Mouse (Mus musculus) midbrain, postnatal 0 days (tissue): ENCODE data around the gene Bhlha15. TPM values are rescaled to one million over a fixed set of nuclear protein-coding genes. Genes with fewer than 3 reads are reported as not detected.

Experiments
- ATAC-seq: fragments of 200-750 bp; cut with Nextera tagmentation; 2 replicates; pipeline ENCODE4 v1.8.0; 2017; ENCODE audit warnings: moderate number of reproducible peaks, mild to moderate bottlenecking, moderate TSS enrichment, moderate library complexity; ENCODE audit not compliant: low FRiP score
- DNase-seq: peaks from one replicate; pipeline ENCODE4 v3.0.0-alpha.2; 2015; ENCODE audit warnings: low spot score
- H3K27ac ChIP-seq: fragments of 300-500 bp; sonication (generic); 2 replicates; pipeline ENCODE4 v1.5.1; 2014; ENCODE audit warnings: low read depth, mild to moderate bottlenecking, low read length, mixed read lengths
- H3K27me3 ChIP-seq: fragments of 300-500 bp; sonication (generic); 2 replicates; pipeline ENCODE4 v1.6.1; 2014; ENCODE audit warnings: low read length, control low read depth, mixed read lengths; ENCODE audit not compliant: insufficient read depth
- H3K36me3 ChIP-seq: fragments of 300-500 bp; sonication (generic); 2 replicates; pipeline ENCODE4 v1.6.1; 2014; ENCODE audit warnings: low read length, control low read depth, mixed read lengths; ENCODE audit not compliant: insufficient read depth
- H3K4me1 ChIP-seq: fragments of 300-500 bp; sonication (generic); 2 replicates; pipeline ENCODE4 v1.6.1; 2014; ENCODE audit warnings: mild to moderate bottlenecking, control low read depth, antibody characterized with exemption, low read length, mixed read lengths; ENCODE audit not compliant: insufficient read depth
- H3K4me2 ChIP-seq: fragments of 300-500 bp; sonication (generic); 2 replicates; pipeline ENCODE4 v1.6.1; 2014; ENCODE audit warnings: low read depth, mild to moderate bottlenecking, low read length, mixed read lengths; ENCODE audit not compliant: poor library complexity, severe bottlenecking
- H3K4me3 ChIP-seq: fragments of 300-500 bp; sonication (generic); 2 replicates; pipeline ENCODE4 v1.5.1; 2014; ENCODE audit warnings: low read depth, mild to moderate bottlenecking, low read length, moderate library complexity
- H3K9ac ChIP-seq: fragments of 300-500 bp; sonication (generic); replicated peaks from 2 replicates; pipeline ENCODE4 v1.6.1; 2014; ENCODE audit warnings: mild to moderate bottlenecking, low read length, moderate library complexity, mixed read lengths; ENCODE audit not compliant: poor library complexity, severe bottlenecking
- H3K9me3 ChIP-seq: fragments of 300-500 bp; sonication (generic); 2 replicates; pipeline ENCODE4 v1.6.1; 2016; ENCODE audit warnings: low read length, control low read depth
- CTCF ChIP-seq: IDR thresholded peaks from 2 replicates; pipeline ENCODE4 v1.5.1; 2016; ENCODE audit warnings: antibody characterized with exemption, mild to moderate bottlenecking
- WGBS: fragments of 180-500 bp; shearing (Covaris S2); extraction: QIAGEN DNeasy Blood & Tissue Kit; methylation state at CpG from one replicate; pipeline ENCODE4 v1.1.7; 2014; 5-methylcytosine and 5-hydroxymethylcytosine counted together
- polyA plus RNA-seq: library from polyadenylated mRNA; unstranded; fragments of >200 nt; fragmentation: Nextera tagmentation; extraction: Ambion mirVana; gene quantifications from 2 replicates; pipeline ENCODE4 v1.2.1, GENCODE M21; 2015
- total RNA-seq: library from RNA; depleted of rRNA; stranded (reverse); fragments of >200 nt; gene quantifications from 2 replicates; pipeline ENCODE4 v1.2.3, GENCODE M21; 2014

Gene Bhlha15
- total and polyA plus RNA-seq, 2 experiments from 2014 or later: 0.09 TPM; not detected in 1

DNA sequence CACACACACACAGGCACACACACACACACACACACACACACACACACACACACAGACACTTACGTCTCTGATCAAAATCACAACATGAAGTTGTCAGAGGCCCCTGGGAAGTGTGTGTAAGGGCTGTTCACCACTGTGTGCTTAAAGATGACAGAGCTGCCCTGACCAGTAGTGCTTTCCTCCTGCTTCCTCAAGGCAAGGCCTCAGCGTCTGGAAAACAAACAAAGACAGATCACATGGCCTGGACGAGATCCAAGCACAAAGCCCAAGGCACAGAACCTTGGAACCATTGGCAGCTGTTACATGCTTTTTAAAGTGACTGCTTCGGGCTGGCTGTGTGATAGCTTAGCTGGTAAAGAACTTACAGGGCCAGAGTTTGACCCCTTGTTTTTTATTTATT is 31.5 kb upstream of the Bhlha15 start:
- Histone ChIP-seq H3K36me3 (peaks cover 29% of the 10 kb centered on the region), H3K9ac (no peak overlapping the region), H3K4me3 (no peak overlapping the region), H3K4me2 (no peak overlapping the region), H3K27me3 (no peaks in the 10 kb centered on the region), H3K9me3 (no peaks in the 10 kb centered on the region), H3K4me1 (no peaks in the 10 kb centered on the region), H3K27ac (no peak overlapping the region)
- no peak for ATAC-seq
- WGBS: 38% methylated on average over 4 of the region's 4 CpGs
- peak; percentile 73 for DNase-seq
- TF ChIP-seq CTCF: no peak

DNA sequence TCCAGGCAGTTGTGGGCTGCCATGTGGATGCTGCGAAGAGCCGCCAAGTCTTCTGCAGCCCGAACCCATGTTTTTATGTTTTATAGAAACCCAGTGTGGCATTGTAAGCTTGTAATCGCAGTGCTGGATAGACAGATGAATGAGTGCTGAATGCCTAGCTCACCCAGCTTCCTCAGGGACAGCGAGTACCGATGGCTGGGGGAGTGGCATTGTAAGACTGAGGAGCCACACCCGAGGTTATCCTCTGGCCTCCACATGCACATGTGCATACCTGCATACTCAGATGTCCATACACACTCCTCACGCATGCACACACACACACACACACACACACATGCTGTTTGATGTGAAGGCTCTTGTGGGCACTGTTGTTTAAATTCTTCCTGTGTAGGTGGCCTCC is 30.9 kb upstream of the Bhlha15 start:
- Histone ChIP-seq H3K27me3 (no peaks in the 10 kb centered on the region), H3K4me2 (no peak overlapping the region), H3K4me3 (no peak overlapping the region), H3K36me3 (peaks cover 34% of the 10 kb centered on the region), H3K4me1 (no peaks in the 10 kb centered on the region), H3K9me3 (no peaks in the 10 kb centered on the region), H3K9ac (no peak overlapping the region), H3K27ac (no peak overlapping the region; the same call in 1 of the 2 replicates)
- ATAC-seq (no peak), DNase-seq (no peak)
- TF ChIP-seq CTCF: no peak
- WGBS: 86% methylated on average over 8 of the region's 8 CpGs

DNA sequence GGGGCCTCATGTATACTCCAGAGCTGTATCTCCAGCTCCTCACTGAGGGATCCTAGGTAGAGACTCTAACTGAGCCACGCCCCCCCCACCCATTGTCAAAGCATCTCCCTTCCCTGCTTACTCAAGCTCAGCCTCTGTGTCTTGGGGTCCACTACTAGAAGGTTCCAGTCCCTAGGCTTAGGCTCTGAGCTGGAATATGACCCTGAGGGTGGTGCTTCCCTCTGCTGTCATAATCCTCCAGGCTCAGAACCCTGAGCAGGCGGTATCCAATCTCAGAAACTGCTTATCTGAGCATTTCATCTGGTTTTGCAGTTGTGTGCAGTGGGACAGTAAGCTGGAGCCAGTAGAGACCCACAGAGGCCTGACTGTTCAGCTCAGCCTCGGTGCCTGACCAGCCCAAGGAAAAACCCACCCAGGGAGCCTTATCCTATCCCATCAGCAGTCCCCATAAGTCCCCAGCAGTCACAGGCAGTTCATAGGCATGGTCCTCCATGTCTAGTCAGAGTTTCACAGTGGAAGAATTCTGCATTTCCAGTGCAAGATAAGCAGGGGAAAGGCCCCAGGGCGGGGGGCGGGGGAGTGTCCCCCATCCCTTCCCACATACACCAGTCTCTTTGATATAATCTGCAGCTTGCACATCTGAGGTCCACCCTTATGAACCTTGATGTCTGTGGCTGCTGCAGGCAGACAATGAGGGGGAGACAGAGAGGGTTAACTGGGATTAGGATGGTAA is 27.8 kb upstream of the Bhlha15 start:
- 76% methylated on average over 5 of the region's 5 CpGs for WGBS
- H3K4me2 ChIP-seq: no peak overlapping the region
- no peak for TF ChIP-seq CTCF
- H3K36me3 ChIP-seq: peaks cover 44% of the 10 kb centered on the region
- no peaks in the 10 kb centered on the region for H3K9me3 ChIP-seq
- ATAC-seq (no peak), DNase-seq (no peak)
- no peaks in the 10 kb centered on the region for H3K27me3 ChIP-seq
- no peaks in the 10 kb centered on the region for H3K4me1 ChIP-seq
- H3K27ac ChIP-seq: no peak overlapping the region
- H3K9ac ChIP-seq: no peak overlapping the region
- no peak overlapping the region for H3K4me3 ChIP-seq

DNA sequence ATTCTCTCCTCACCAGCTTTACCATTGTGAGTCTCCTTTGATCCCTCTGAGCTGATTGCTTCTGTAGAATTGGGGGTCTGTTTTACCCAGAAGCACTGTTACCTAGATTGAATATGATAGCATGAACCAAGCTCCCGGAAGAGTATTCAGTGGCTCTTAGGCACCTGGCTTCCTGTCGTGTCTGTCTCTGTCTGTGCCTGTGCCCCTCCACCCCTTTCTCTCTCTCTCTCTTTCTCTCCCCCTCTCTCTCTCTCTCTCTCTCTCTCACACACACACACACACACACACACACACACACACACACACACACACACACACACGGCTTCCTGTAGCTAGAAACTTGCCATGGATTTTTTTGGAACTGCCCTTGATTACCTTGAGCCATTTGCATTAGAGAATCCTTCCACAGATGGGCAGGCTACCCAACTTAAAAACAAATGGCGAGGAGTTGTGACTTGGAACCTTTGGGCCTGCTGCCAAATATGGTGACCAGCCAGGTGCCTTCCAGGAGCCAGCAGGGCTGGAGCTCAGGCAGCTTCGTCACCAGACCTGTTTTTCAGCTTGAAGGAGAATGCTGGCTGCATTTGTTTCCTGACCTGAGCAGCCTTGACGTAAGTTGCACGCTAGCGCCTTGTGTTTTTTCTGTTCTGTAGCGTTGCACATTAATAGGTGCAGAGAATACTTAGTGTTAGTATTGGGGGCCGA is 27.1 kb upstream of the Bhlha15 start:
- Histone ChIP-seq H3K27me3 (no peaks in the 10 kb centered on the region), H3K4me3 (no peak overlapping the region), H3K9ac (no peak overlapping the region), H3K4me1 (no peaks in the 10 kb centered on the region), H3K9me3 (no peaks in the 10 kb centered on the region), H3K27ac (no peak overlapping the region), H3K4me2 (no peak overlapping the region), H3K36me3 (peaks cover 38% of the 10 kb centered on the region; the same call in 1 of the 2 replicates)
- peak; percentile 5 for DNase-seq
- no peak for ATAC-seq
- 69% methylated on average over 10 of the region's 10 CpGs for WGBS
- TF ChIP-seq CTCF: no peak

DNA sequence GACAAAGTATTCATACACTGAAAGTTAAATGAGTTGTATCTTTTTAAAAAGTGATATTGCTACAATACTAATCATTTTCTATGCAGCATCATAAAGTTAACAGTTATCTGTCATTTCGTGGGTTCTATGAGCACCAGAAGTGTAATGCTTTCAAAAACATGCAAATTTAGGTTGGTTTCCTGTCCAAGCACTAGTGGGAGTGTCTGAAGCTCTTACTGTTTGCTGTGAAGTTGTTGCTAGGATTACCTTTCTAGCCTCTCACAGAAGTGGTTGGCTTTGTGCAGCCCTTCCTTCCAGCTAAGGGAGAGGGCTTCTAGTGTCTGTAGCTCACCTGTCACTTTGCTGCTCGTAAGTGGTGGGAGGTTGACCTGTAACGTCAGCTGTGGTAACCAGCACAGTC is 24.3 kb upstream of the Bhlha15 start:
- no peak for ATAC-seq
- no peak for DNase-seq
- no peak overlapping the region for H3K9ac ChIP-seq
- H3K4me2 ChIP-seq: no peak overlapping the region
- no peak overlapping the region for H3K27ac ChIP-seq
- no peaks in the 10 kb centered on the region for H3K27me3 ChIP-seq
- H3K36me3 ChIP-seq: peaks cover 35% of the 10 kb centered on the region
- H3K9me3 ChIP-seq: no peaks in the 10 kb centered on the region
- H3K4me3 ChIP-seq: no peak overlapping the region
- no peaks in the 10 kb centered on the region for H3K4me1 ChIP-seq
- TF ChIP-seq CTCF: no peak
- 97% methylated on average over 3 of the region's 3 CpGs for WGBS
